Mouse (Mus musculus): Measurements from ENCODE around the gene Smarcd1.

GRCm38 (mm10) chr15:99740229-99740628 is 38.3 kb downstream of the Smarcd1 start:
- TF ChIP-seq CTCF (IDR thresholded peaks at IDR 0.05; ENCODE audit: borderline replicate concordance, insufficient read depth, low read length) (no peak), POLR2A (IDR thresholded peaks at IDR 0.05; ENCODE audit: low read depth, low read length) (no peak)

Measured in embryonic fibroblast, embryonic 13.5 days (primary cell).